Mouse (Mus musculus): ENCODE data around the gene Gna15. TPM values are rescaled to one million over a fixed set of nuclear protein-coding genes. Genes with fewer than 3 reads are reported as not detected.

Gene Gna15
- polyA plus RNA-seq, 1 experiment = 1.4 TPM

DNA sequence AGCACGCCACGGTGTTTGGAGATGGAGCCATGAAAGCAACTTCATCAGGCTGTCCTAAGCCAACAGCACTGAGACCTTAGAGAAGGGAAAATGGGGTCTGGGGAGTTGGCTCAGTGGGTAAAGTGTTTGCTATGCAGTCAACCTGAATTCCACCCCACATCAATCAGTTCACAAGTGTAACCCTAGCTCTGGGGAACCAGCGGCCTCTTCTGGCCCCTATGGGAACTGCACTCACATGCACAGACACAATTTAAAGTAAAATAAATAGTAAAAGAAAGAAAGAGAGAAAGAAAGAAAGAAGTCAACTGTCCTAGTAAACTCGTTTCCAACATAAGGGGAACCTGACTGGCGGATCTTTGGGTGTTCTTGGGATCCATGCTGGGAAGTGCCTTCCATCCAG is 10.2 kb downstream of the Gna15 start:
- Histone ChIP-seq H3K4me3 (replicated peaks; ENCODE audit: insufficient read depth, low read depth, low read length) (no peak overlapping the region), H3K4me1 (ENCODE audit: control insufficient read depth, insufficient read depth, low read length) (no peaks in the 10 kb centered on the region), H3K27ac (ENCODE audit: insufficient read depth, low read length) (no peak overlapping the region), H3K27me3 (ENCODE audit: control insufficient read depth, insufficient read depth, low read length) (no peaks in the 10 kb centered on the region)
- WGBS = 83% methylated on average over 5 of the region's 5 CpGs
- DNase-seq = no peak
- TF ChIP-seq CTCF (IDR thresholded peaks at IDR 0.05; ENCODE audit: borderline replicate concordance, insufficient read depth, low read depth, low read length) (no peak), POLR2A (IDR thresholded peaks at IDR 0.05; ENCODE audit: borderline replicate concordance, insufficient read depth, low read length) (no peak)

DNA sequence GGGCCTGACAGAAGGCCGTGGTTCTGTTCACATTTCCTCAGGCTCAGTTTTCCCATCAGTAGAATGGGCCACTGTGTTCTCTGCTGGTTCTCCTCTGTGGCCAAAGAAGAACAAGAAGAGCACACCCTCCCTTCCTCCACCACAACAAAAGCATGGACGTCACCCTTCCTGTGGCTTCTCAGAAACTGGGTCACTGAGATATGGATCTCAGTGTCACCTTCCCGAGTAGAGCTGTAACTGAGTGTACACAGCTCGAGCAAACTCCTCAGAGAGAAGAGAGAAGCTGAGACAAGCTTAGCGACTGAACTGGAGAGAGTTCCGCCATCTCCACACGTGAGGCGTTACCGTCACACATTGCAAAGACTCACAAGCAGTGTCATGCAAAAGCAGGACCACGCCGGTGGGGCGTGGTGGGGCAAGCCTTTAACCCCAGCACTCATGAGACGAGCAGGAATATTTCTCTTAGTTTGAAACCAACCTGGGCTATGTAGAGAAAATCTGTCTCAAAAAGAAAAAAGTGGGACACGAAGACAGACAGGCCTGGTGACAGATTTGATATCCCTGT is 13.7 kb downstream of the Gna15 start:
- no peaks in the 10 kb centered on the region for H3K4me1 ChIP-seq (ENCODE audit: control insufficient read depth, insufficient read depth, low read length)
- H3K27me3 ChIP-seq (ENCODE audit: control insufficient read depth, insufficient read depth, low read length) = no peaks in the 10 kb centered on the region
- no peak overlapping the region for H3K27ac ChIP-seq (ENCODE audit: insufficient read depth, low read length)
- TF ChIP-seq POLR2A (IDR thresholded peaks at IDR 0.05; ENCODE audit: borderline replicate concordance, insufficient read depth, low read length) (no peak), CTCF (IDR thresholded peaks at IDR 0.05; ENCODE audit: borderline replicate concordance, insufficient read depth, low read depth, low read length) (no peak)
- no peak overlapping the region for H3K4me3 ChIP-seq (replicated peaks; ENCODE audit: insufficient read depth, low read depth, low read length)
- 78% methylated on average over 14 of the region's 14 CpGs for WGBS
- DNase-seq = no peak

DNA sequence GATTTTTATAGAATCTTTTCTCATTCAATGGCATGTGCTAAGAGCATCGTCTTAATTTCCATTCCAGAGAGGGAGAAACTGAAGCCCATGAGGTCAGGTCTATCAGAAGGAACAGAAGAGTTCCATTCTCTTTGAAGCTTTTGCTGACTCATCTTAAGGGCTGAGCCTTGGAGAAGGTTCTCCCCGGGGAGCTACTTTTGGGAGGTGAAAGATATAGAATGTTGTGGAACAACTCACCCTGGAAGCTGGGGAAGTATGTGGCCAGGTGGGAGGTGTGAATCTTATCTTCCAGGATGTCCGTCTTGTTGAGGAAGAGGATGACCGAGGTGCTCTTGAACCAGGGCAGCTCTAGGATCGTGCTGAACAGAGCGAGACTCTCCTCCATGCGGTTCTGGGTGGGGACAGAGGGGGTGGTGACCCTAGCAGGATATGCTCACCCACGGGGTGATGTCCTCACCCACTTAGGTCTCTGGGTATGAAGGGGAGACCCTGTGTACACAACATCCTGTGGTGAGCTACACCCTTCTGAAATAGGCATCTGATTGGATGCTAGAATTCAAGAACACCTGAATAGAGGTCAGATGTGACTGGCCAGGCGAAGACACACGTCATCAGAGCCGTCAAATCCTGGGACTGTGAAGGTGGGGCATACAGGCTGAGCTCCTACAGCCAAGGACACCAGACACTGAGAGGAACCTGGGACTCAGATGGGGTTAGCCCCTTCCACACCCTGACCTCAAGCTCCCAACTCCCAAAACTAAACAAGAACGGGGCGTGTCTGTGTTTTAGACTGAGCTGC is 16.1 kb downstream of the Gna15 start:
- Histone ChIP-seq H3K4me1 (ENCODE audit: control insufficient read depth, insufficient read depth, low read length) (no peaks in the 10 kb centered on the region), H3K27ac (ENCODE audit: insufficient read depth, low read length) (no peak overlapping the region), H3K27me3 (ENCODE audit: control insufficient read depth, insufficient read depth, low read length) (no peaks in the 10 kb centered on the region), H3K4me3 (replicated peaks; ENCODE audit: insufficient read depth, low read depth, low read length) (no peak overlapping the region)
- TF ChIP-seq CTCF (IDR thresholded peaks at IDR 0.05; ENCODE audit: borderline replicate concordance, insufficient read depth, low read depth, low read length) (no peak), POLR2A (IDR thresholded peaks at IDR 0.05; ENCODE audit: borderline replicate concordance, insufficient read depth, low read length) (no peak)
- 71% methylated on average over 13 of the region's 13 CpGs for WGBS
- DNase-seq = no peak

DNA sequence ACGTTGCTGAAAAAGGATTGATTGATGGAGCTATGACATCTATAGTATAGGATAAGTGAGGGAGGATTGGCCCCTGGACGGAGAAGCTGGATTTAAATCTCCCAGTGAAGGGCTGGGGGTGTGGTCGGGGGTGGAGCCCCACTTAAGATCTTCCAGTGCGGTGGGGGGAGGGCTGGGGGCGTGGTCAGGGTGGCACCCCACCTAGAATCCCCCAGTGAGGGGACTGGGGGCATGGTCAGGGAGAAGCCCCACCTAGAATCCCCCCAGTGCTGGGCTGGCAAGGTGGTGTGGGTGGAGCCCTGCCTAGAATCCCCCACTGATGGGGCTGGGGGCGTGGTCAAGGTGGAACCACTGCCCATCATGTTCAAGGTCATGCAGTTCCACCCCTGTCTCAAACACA is 16.9 kb downstream of the Gna15 start:
- TF ChIP-seq CTCF (IDR thresholded peaks at IDR 0.05; ENCODE audit: borderline replicate concordance, insufficient read depth, low read depth, low read length) = no peak
- no peak for TF ChIP-seq POLR2A (IDR thresholded peaks at IDR 0.05; ENCODE audit: borderline replicate concordance, insufficient read depth, low read length)
- WGBS = 33% methylated on average over 6 of the region's 6 CpGs

DNA sequence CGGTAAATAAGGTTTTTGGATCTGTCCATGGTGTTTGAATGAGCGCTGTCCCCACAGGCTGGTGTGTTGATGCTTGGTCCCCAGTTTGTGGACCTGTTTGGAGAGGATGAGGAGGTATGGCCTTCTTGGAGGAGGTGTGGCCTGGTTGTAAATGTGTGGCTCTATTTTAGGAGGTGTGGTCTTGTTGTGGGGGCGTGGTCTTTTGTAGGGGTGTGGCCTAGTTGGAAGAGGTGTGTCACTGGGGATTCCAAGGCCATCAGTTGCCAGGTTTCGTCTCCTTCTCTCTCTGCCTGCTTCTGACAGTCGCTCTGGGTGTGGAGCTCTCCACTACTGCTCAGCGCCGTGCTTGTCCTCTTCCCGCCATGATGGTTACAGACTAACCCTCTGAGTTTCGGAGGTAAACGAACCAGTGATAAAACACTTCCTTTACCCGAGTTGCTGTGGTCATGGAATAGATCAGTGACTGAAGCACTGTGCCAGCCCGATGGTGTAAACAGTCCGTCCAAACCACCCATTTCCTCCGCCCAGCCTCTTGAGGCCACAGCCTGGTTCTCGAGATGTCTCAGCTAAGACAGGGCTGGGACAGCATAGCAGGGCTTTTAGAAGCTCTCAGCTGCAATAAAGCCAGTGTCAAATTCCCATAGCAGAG is 18.9 kb downstream of the Gna15 start:
- no peak for DNase-seq
- Histone ChIP-seq H3K4me1 (ENCODE audit: control insufficient read depth, insufficient read depth, low read length) (no peaks in the 10 kb centered on the region), H3K27me3 (ENCODE audit: control insufficient read depth, insufficient read depth, low read length) (no peaks in the 10 kb centered on the region), H3K27ac (ENCODE audit: insufficient read depth, low read length) (no peak overlapping the region), H3K4me3 (replicated peaks; ENCODE audit: insufficient read depth, low read depth, low read length) (no peak overlapping the region)
- WGBS = 69% methylated on average over 15 of the region's 15 CpGs
- no peak for TF ChIP-seq CTCF (IDR thresholded peaks at IDR 0.05; ENCODE audit: borderline replicate concordance, insufficient read depth, low read depth, low read length)
- TF ChIP-seq POLR2A (IDR thresholded peaks at IDR 0.05; ENCODE audit: borderline replicate concordance, insufficient read depth, low read length) = no peak

More for the DNA sequence above, 16.9 kb downstream of the Gna15 start:
- DNase-seq = no peak
- H3K4me1 ChIP-seq (ENCODE audit: control insufficient read depth, insufficient read depth, low read length) = no peaks in the 10 kb centered on the region
- no peaks in the 10 kb centered on the region for H3K27me3 ChIP-seq (ENCODE audit: control insufficient read depth, insufficient read depth, low read length)
- H3K4me3 ChIP-seq (replicated peaks; ENCODE audit: insufficient read depth, low read depth, low read length) = no peak overlapping the region
- H3K27ac ChIP-seq (ENCODE audit: insufficient read depth, low read length) = no peak overlapping the region

DNA sequence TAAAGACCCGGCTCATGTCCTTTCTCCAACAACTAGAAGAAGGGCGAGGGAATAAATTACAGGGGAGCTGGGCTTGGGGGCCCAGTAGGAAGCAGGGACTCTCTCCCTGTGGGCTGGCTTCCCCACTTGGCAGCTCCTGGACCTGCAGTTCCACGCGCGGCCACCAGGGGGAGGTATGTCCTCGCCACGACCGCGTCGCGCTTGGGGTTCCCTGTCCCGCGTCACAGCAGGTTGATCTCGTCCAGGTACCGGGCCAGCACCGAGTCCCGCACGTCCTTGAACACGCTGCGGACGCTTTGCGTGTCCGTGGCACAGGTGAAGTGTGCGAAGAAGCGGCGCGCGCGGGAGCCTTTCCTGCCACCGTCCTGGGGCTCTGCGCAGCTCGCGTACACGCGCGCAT is 21.4 kb downstream of the Gna15 start:
- Histone ChIP-seq H3K4me3 (replicated peaks; ENCODE audit: insufficient read depth, low read depth, low read length) (peak overlapping the region; percentile 55), H3K27me3 (ENCODE audit: control insufficient read depth, insufficient read depth, low read length) (no peaks in the 10 kb centered on the region), H3K4me1 (ENCODE audit: control insufficient read depth, insufficient read depth, low read length) (no peaks in the 10 kb centered on the region), H3K27ac (ENCODE audit: insufficient read depth, low read length) (no peak overlapping the region)
- TF ChIP-seq CTCF (IDR thresholded peaks at IDR 0.05; ENCODE audit: borderline replicate concordance, insufficient read depth, low read depth, low read length) (peak; percentile 98), POLR2A (IDR thresholded peaks at IDR 0.05; ENCODE audit: borderline replicate concordance, insufficient read depth, low read length) (0 out of 2 replicates have a peak, but pooled peaks have one; percentile 26)
- peak; percentile 85 to 96 for DNase-seq
- WGBS = 3% methylated on average over 36 of the region's 36 CpGs

DNA sequence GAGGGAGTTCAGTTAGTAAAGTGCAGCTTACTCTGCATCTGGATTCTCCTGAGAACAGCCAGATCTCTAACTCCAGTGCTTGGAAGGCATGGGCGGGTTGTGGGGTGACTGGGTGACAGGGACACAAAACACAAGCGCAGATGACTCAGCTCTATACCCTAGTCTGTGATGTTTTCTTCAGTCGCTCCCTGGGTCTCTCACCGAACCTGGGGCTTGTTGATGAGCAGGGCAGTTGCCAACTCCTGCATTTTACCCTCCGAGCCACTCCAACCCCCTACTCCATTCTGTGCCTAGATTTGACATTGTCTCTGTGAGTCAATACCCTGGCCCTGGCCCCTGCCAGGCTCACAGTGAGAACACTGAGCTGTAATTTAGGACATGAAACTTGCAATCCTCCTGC is 22.2 kb downstream of the Gna15 start:
- WGBS = 83% methylated on average over 5 of the region's 5 CpGs
- no peak for DNase-seq
- no peaks in the 10 kb centered on the region for H3K27me3 ChIP-seq (ENCODE audit: control insufficient read depth, insufficient read depth, low read length)
- TF ChIP-seq POLR2A (IDR thresholded peaks at IDR 0.05; ENCODE audit: borderline replicate concordance, insufficient read depth, low read length) = no peak
- H3K4me3 ChIP-seq (replicated peaks; ENCODE audit: insufficient read depth, low read depth, low read length) = no peak overlapping the region
- H3K4me1 ChIP-seq (ENCODE audit: control insufficient read depth, insufficient read depth, low read length) = no peaks in the 10 kb centered on the region
- no peak overlapping the region for H3K27ac ChIP-seq (ENCODE audit: insufficient read depth, low read length)

DNA sequence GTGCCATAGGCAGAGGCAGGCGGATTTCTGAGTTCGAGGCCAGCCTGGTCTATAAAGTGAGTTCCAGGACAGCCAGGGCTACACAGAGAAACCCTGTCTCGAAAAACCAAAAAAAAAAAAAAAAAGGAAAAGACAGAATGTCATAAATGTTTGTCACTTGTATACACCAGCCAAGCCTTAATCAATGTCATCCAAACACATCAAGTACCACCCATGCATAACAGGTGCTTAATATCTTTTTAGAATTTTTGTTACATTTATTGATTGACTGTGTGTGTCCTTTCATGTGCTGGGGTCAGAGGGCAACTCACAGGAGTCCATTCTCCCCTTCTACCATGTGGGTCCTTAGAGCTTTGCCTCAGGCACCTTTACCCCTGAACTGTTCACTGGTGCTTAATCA is 24.0 kb downstream of the Gna15 start, which contains the start of gene S1pr4:
Gene S1pr4 (minus strand): TSS at position 101 of the 400 bp plus-strand sequence.
- TF ChIP-seq POLR2A (IDR thresholded peaks at IDR 0.05; ENCODE audit: borderline replicate concordance, insufficient read depth, low read length) (no peak), CTCF (IDR thresholded peaks at IDR 0.05; ENCODE audit: borderline replicate concordance, insufficient read depth, low read depth, low read length) (no peak)
- Histone ChIP-seq H3K4me3 (replicated peaks; ENCODE audit: insufficient read depth, low read depth, low read length) (no peak within 1 kb of the TSS), H3K27ac (ENCODE audit: insufficient read depth, low read length) (no peak within 1 kb of the TSS), H3K27me3 (ENCODE audit: control insufficient read depth, insufficient read depth, low read length) (no peaks in the 10 kb centered on the region), H3K4me1 (ENCODE audit: control insufficient read depth, insufficient read depth, low read length) (peaks cover 2% of the 10 kb centered on the region)
- WGBS = 81% methylated on average over 3 of the region's 3 CpGs
- DNase-seq = no peak

Data from cerebellum, adult 2 months (tissue).